Mouse (Mus musculus): ENCODE data around the gene Ddx41. TPM values are rescaled to one million over a fixed set of nuclear protein-coding genes. Genes with fewer than 3 reads are reported as not detected.

Ddx41 gene
- polyA plus RNA-seq, 1 experiment from 2014 or later = 73.3 TPM

DNA sequence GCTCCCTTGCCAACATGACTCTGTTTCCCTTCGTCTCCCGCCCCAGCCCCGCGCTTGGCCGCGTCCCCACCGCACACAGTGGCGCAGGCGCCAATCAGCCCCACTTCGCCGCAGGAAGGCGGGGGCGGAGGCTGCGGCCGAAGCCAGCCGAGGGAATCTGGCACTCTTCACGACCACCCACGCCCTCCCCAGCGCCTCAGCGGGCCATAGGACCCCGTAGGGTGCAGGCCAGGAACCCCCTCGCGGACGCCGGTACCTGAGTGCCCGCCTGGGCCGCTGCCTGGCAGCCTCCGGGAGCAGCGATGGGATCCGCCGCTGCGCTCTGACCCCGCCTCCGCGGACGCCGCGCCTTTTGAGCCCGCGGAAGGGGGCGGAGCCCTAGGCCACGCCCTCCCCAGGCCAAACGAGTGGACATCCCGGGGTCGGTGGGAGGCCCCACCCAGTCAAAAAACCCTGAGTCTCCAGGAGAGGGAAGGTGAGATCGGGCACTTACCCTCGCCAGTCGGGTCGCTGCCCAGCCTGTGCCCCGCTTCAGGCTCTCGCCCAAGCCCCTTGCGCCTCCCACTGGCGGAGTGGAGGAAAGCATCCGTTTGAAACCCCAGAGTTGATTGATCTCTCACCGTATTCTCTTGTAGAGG, 23.2 kb downstream of the Ddx41 start, which contains the start of gene Pdlim7:
Pdlim7 (minus strand) TSS at position 566 of the 638 bp plus-strand sequence.
- Histone ChIP-seq H3K9ac (peak within 1 kb of the TSS; percentile 90), H3K27me3 (peaks cover 10% of the 10 kb centered on the region; the same call in 1 of the 2 replicates), H3K4me1 (peaks cover 34% of the 10 kb centered on the region), H3K36me3 (replicated peaks) (peaks cover 19% of the 10 kb centered on the region), H3K9me3 (no peaks in the 10 kb centered on the region), H3K4me2 (peak within 1 kb of the TSS; percentile 92), H3K27ac (peak within 1 kb of the TSS; percentile 65), H3K4me3 (replicated peaks) (peak within 1 kb of the TSS; percentile 84)
- under 1% methylated on average over 55 of the region's 55 CpGs for WGBS
- peak; percentile 86 for ATAC-seq (ENCODE audit: low FRiP score)

DNA sequence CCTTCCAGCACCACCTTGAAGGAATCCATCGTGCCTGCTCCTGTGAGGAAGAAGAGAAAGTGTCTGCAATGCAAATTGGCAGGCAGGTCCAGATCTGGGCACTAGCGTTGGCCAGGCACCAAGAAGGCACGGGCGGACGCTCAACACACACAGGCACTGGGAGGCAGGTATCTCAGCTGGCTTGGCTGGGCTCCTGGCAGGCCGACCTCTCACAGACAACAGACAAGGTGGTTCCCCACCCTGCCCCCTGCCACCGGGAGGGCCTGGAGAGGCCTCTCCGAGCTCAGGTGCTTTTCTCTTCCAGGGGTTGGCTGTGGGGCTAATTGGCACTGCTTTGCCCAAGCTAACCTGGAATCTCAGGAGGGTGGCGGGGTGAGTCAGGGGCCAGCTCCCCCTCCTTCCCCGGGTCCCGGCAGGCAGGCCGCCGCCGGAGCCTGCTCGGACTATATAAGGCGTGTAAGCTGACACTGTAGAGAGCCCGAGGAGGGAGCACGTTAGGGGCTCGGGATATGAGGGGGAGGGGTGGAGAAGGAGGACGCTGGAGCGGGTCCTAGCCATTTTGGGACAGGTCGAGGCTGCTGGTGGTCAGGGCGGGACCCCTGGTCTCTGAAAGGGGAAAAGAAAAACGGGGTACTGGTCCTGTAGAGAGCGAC, 24.0 kb downstream of the Ddx41 start:
- Histone ChIP-seq H3K27me3 (peaks cover 10% of the 10 kb centered on the region; the same call in 1 of the 2 replicates), H3K27ac (peak overlapping the region; percentile 65), H3K4me3 (replicated peaks) (peak overlapping the region; percentile 84), H3K4me2 (peak overlapping the region; percentile 92), H3K4me1 (peaks cover 34% of the 10 kb centered on the region), H3K9ac (peak overlapping the region; percentile 90), H3K36me3 (replicated peaks) (peaks cover 27% of the 10 kb centered on the region), H3K9me3 (no peaks in the 10 kb centered on the region)
- WGBS = 2% methylated on average over 25 of the region's 25 CpGs
- ATAC-seq (ENCODE audit: low FRiP score) = peak; percentile 60

DNA sequence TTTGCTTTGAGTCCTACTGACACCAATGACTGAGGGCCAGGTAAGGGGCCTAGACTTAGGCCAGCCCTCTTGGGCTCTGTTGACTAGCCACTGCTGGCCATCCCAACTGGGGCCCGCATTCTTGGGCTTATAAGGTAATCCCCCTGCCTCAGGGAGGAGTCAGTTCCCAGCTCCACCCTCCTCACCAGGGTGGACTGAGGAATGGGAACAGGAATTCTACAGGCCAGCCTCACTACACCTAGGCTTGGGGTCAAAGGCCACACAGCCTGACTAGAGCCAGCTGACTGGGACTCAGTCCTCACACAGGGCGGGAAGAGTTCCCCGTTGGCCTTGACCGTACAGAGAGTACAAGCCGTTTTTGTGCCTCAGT, 25.0 kb downstream of the Ddx41 start:
- Histone ChIP-seq H3K9me3 (no peaks in the 10 kb centered on the region), H3K27ac (peak overlapping the region; percentile 87), H3K4me2 (peak overlapping the region; percentile 92), H3K36me3 (replicated peaks) (peaks cover 37% of the 10 kb centered on the region), H3K4me1 (peaks cover 34% of the 10 kb centered on the region), H3K9ac (peak overlapping the region; percentile 21; the same call in 1 of the 2 replicates), H3K27me3 (peaks cover 10% of the 10 kb centered on the region; the same call in 1 of the 2 replicates), H3K4me3 (replicated peaks) (peak overlapping the region; percentile 84; the same call in 1 of the 2 replicates)
- WGBS = 33% methylated on average over 5 of the region's 5 CpGs
- no peak for ATAC-seq (ENCODE audit: low FRiP score)

DNA sequence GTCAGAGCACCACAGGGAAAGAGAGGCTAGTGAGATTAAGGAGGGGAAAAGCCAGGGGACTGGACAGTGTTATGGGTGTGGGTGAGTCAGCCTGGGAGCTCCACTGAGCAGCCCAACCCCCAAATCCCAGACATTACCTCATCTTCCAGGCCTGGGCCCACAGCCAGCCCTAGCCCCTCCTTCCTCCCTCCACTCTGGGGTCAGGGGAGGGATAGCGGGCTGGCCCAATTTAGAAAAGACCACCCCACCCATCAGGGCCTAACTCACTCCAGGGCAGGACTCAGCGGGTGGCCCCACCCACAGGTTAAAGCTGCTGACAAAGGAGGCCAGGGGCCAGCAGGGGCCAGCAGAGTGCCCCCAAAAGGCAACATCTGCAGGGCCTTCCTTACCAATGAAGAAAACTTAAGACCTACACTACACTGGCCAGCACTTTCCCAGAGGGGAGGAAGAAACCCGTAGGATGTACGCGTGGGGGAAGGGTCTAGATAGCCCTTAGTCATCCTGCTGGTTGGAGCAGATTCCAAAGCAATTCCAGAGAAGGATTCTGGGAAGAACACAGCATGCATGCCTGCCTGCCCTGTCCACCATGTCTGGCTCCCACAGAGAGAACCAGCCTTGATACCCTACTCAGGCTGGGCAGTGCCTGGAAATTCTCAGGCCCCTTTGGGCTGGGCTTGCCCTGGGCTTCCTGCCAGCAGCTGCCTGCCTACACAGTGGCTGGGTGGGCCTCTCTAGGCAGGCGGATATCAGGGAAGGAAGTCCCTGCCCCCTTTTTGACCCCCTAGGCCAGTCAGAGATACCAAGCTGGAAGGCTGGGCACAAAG, 25.6 kb downstream of the Ddx41 start:
- H3K4me3 ChIP-seq (replicated peaks) = peak overlapping the region; percentile 5
- H3K4me1 ChIP-seq = peaks cover 34% of the 10 kb centered on the region
- H3K36me3 ChIP-seq (replicated peaks) = peaks cover 43% of the 10 kb centered on the region
- WGBS = 13% methylated on average over 6 of the region's 6 CpGs
- peak overlapping the region; percentile 92 for H3K4me2 ChIP-seq
- H3K27me3 ChIP-seq = peaks cover 10% of the 10 kb centered on the region; the same call in 1 of the 2 replicates
- ATAC-seq (ENCODE audit: low FRiP score) = peak; percentile 55
- H3K9me3 ChIP-seq = no peaks in the 10 kb centered on the region
- peak overlapping the region; percentile 21; the same call in 1 of the 2 replicates for H3K9ac ChIP-seq
- H3K27ac ChIP-seq = peak overlapping the region; percentile 87

DNA sequence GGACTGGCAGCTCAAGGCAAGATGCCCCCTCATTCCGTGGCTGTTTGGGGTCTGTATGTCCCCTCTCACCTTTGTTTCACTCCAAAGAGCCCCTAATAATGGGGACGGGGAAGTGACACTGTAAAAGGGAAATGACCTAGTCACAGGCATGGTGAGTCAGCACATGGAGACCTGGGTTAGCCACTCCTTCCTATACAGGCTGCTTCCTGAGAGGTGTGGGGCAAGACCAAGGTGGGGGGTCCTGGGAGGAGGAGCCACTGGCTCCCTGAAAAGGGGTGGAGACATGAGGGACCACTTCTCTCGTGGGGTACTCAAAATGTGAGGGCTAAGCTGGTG, 26.2 kb downstream of the Ddx41 start:
- Histone ChIP-seq H3K9me3 (no peaks in the 10 kb centered on the region), H3K9ac (no peak overlapping the region; the same call in 1 of the 2 replicates), H3K4me1 (peaks cover 34% of the 10 kb centered on the region), H3K4me2 (peak overlapping the region; percentile 92), H3K27ac (peak overlapping the region; percentile 87), H3K4me3 (replicated peaks) (no peak overlapping the region), H3K36me3 (replicated peaks) (peaks cover 49% of the 10 kb centered on the region), H3K27me3 (peaks cover 8% of the 10 kb centered on the region; the same call in 1 of the 2 replicates)
- 20% methylated on average over 3 of the region's 3 CpGs for WGBS
- ATAC-seq (ENCODE audit: low FRiP score) = no peak

DNA sequence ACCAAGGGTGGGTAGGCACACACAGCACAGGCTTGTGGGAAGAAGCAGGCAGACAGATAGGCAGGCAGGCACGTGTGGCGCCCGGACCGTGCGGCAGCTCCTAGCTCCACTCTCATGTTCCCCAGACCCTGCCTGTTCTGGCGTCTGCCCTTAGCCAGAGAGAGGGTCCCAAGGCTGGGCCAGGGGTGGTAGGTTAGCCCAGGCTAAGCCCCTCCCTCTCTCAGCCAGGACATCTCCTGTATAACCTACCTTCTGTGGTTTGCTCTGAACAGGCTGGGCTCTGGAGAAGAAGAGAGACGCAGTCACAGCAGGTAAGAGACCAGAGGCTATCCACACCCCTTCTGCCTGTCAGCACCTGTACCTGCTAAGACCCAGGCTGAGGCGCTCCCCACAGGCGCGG, 27.9 kb downstream of the Ddx41 start:
- H3K27me3 ChIP-seq = no peaks in the 10 kb centered on the region
- no peak overlapping the region for H3K4me2 ChIP-seq
- WGBS = 93% methylated on average over 10 of the region's 10 CpGs
- H3K36me3 ChIP-seq (replicated peaks) = peaks cover 66% of the 10 kb centered on the region
- H3K27ac ChIP-seq = 0 out of 2 replicates have a peak overlapping the region, but pooled peaks have one; percentile 13
- peaks cover 31% of the 10 kb centered on the region for H3K4me1 ChIP-seq
- no peaks in the 10 kb centered on the region for H3K9me3 ChIP-seq
- no peak overlapping the region for H3K9ac ChIP-seq
- ATAC-seq (ENCODE audit: low FRiP score) = no peak
- no peak overlapping the region for H3K4me3 ChIP-seq (replicated peaks)

DNA sequence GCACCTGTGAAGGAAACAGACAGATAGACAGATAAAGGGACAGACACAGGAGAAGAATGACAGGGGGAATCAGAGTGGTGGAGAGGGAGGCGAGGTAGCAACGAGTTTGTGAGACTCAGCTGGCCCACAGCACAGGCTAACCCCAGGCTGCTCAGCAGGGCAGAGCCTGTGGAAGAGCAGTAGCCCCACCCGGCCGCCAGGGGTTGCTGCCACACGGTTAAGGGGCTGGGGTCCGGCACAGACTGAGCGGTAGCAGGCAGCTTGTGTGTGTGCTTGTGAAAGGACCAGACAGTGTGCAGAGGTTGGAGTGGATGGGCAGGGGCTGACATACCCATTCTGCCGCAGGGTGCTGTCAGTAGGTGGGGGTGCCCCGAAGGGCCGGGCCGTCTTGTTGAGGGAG, 28.6 kb downstream of the Ddx41 start:
- no peak overlapping the region for H3K4me3 ChIP-seq (replicated peaks)
- peaks cover 28% of the 10 kb centered on the region for H3K4me1 ChIP-seq
- H3K4me2 ChIP-seq = no peak overlapping the region
- H3K27me3 ChIP-seq = no peaks in the 10 kb centered on the region
- no peaks in the 10 kb centered on the region for H3K9me3 ChIP-seq
- ATAC-seq (ENCODE audit: low FRiP score) = no peak
- H3K9ac ChIP-seq = no peak overlapping the region
- H3K27ac ChIP-seq = no peak overlapping the region
- 63% methylated on average over 11 of the region's 11 CpGs for WGBS
- H3K36me3 ChIP-seq (replicated peaks) = peaks cover 73% of the 10 kb centered on the region

DNA sequence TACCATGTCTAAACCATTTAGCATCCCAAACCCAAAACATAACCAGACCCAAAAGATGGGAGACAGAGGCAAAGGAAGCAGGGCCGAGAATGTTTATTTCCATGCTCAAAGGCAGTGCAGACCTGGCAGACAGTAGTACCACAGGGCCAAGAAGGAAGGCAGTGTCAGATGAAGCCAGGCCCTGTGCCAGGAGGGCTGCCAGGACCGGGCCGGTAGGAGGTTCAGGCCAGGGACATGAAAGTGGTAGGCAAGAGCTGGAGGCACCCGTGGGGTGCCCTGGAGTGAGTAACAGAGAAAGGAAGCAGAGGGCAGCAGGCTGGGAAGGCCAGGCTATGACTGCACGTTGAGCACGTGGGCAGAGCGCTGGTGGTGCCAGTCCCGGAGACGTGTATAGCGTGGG, 29.8 kb downstream of the Ddx41 start:
- WGBS = 92% methylated on average over 10 of the region's 10 CpGs
- peaks cover 83% of the 10 kb centered on the region for H3K36me3 ChIP-seq (replicated peaks)
- ATAC-seq (ENCODE audit: low FRiP score) = no peak
- no peaks in the 10 kb centered on the region for H3K9me3 ChIP-seq
- H3K4me1 ChIP-seq = peaks cover 17% of the 10 kb centered on the region
- no peak overlapping the region for H3K4me3 ChIP-seq (replicated peaks)
- H3K4me2 ChIP-seq = no peak overlapping the region
- no peak overlapping the region for H3K27ac ChIP-seq
- no peak overlapping the region for H3K9ac ChIP-seq
- H3K27me3 ChIP-seq = no peaks in the 10 kb centered on the region

DNA sequence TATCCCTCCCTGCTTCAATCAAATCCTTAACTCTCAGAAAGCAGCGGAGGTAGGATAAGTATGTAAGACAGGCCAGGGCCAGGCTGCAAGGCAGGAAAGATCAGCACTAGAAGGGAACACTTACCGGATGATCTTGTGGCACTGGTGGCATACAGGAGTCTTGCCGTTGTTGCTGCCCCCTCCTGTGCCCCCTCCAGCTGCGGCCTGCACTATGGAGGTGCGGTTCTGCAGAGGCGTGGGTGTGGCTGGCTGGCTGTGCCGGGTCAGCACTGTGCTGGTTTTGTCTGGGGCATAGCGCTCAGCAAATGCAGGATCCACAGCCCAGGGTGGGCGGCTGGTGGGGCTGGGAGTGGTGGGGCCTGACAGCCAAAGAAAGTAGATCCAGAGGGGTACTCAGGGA, 30.6 kb downstream of the Ddx41 start:
- Histone ChIP-seq H3K4me3 (replicated peaks) (no peak overlapping the region), H3K4me1 (peaks cover 8% of the 10 kb centered on the region), H3K9me3 (no peaks in the 10 kb centered on the region), H3K27me3 (no peaks in the 10 kb centered on the region), H3K9ac (no peak overlapping the region), H3K4me2 (no peak overlapping the region), H3K36me3 (replicated peaks) (peaks cover 87% of the 10 kb centered on the region), H3K27ac (no peak overlapping the region)
- no peak for ATAC-seq (ENCODE audit: low FRiP score)
- WGBS = 100% methylated on average over 9 of the region's 9 CpGs

DNA sequence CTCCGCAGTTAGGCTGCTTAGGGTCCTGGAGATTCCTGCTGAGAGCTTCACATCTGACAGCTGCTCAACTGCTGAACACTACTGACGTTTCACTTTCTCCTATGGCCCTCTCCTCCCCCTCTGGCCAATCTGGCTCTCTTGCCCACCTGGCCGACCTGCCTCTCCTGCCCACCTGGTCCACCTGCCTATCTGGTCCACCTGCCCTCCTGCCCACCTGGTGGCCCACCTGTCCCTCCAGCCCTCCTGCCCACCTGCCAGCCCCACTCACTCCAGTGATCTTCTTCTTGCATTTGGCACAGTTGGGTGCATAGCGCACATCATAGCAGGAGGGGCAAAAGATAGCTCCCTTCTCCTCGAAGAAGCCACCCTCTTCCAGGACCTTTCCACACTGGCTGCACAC, 32.1 kb downstream of the Ddx41 start:
- Histone ChIP-seq H3K4me1 (no peaks in the 10 kb centered on the region; the same call in 1 of the 2 replicates), H3K4me3 (replicated peaks) (no peak overlapping the region), H3K27me3 (no peaks in the 10 kb centered on the region), H3K27ac (no peak overlapping the region), H3K9me3 (no peaks in the 10 kb centered on the region), H3K4me2 (no peak overlapping the region), H3K9ac (no peak overlapping the region), H3K36me3 (replicated peaks) (peaks cover 84% of the 10 kb centered on the region)
- ATAC-seq (ENCODE audit: low FRiP score) = no peak
- WGBS = 85% methylated on average over 5 of the region's 5 CpGs

DNA sequence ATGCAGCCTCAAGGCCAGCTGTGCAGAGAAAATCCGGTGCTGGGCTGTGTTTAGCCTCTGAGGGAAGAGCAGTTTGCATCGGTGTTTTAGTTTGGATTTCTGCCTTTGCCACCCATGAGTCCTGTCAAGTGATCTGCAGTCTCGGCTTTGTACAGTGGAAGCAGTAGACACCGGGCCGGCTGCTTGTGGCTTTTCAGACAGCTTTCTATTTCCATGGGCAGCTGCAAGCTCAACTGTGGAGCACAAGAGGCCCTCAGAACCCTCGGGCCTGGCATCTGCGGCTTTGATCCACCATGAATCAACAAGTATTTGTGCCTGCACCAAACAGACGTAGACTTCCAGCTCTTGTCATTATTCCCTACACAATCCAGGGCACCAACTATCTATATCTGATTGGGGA, 34.1 kb downstream of the Ddx41 start:
- no peak overlapping the region for H3K4me3 ChIP-seq (replicated peaks)
- H3K9ac ChIP-seq = no peak overlapping the region
- no peaks in the 10 kb centered on the region for H3K27me3 ChIP-seq
- H3K4me1 ChIP-seq = peaks cover 7% of the 10 kb centered on the region
- no peaks in the 10 kb centered on the region for H3K9me3 ChIP-seq
- WGBS = 84% methylated on average over 8 of the region's 8 CpGs
- H3K27ac ChIP-seq = no peak overlapping the region
- H3K36me3 ChIP-seq (replicated peaks) = peaks cover 79% of the 10 kb centered on the region
- no peak overlapping the region for H3K4me2 ChIP-seq
- ATAC-seq (ENCODE audit: low FRiP score) = no peak

DNA sequence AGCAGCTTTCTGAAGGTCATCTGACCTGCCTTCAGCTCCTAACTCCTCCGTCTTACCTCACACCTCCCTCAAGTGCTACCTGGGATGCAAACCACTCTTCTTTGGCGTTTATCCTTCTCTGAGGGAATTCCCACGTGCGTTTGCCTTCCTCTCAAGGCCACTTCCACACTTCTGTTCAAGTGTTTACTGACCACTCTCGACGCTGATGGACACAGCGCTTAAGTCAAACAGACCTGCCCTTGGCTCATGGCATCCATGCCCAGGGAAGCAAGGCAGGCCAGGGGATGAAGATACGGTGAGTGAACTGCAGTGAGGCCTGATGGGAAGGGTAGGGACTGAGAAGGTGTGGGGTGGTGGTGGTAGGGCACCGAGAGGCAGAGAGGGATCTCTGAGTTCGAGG, 35.9 kb downstream of the Ddx41 start:
- Histone ChIP-seq H3K9ac (no peak overlapping the region), H3K9me3 (no peaks in the 10 kb centered on the region), H3K4me2 (no peak overlapping the region), H3K27ac (no peak overlapping the region), H3K4me3 (replicated peaks) (no peak overlapping the region), H3K27me3 (no peaks in the 10 kb centered on the region), H3K4me1 (peaks cover 17% of the 10 kb centered on the region), H3K36me3 (replicated peaks) (peaks cover 61% of the 10 kb centered on the region)
- 83% methylated on average over 10 of the region's 10 CpGs for WGBS
- ATAC-seq (ENCODE audit: low FRiP score) = no peak

All from forebrain, embryonic 12.5 days (tissue).